Mouse (Mus musculus): ENCODE measurements around the gene Mbl1.

The Mbl1 gene

DNA sequence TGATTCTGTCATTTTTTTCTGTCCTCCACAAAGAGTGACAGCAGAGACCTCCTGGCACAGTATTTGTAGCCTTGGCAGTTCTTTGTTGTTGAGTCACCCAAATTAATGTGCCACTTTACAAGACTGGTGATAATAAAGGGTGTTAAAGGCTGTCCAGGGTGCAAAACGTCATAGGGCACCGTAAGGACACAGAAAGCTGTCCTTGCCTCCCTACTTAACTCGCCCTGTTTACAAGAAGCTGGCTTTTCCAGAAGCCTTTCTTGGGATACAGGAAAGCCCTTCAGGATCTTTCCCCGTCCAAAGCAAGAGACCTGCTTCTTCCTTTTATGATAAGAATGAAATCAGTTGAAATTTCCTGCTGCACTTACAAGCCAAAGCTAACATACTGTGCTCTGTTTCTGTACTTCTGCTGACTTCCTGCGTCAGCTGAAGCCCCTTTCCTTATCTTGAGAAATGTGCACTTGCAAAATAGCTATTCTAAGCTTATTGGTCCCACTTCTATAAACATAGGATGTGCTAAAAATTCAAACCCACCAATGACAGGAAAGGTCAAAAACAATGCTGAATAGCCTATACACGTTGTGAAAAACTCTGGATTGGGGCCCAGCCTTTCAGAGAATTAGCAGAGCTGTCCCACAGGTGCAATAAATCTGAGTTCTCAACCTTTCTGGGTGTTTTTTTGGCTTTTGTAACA is 46.9 kb downstream of the Mbl1 start:
- DNase-seq (ENCODE audit: low spot score) = no peak
